ENCODE assay signal across 13 mouse cellular contexts in the genomic region with DNA sequence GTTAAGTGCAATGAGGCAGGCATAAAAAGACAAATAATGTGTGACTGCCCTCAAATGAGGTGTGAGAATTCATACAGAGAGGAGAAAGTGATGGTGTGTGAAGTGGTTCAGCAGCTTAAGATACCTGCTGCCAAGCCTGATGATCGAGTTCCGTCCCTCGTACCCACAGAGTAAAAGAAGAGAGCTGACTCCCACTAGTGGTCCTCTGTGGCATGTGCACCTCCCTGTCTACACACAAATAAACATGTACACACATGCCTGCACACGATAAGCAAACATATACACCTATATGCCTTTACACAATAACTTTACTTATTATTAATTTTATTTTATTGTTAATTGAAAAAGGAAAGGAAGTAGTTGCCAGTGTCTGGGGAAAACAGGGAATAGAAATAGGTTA. TPM values are rescaled to one million over a fixed set of nuclear protein-coding genes. Genes with fewer than 3 reads are reported as not detected.
DNase-seq lines count a peak whose midpoint lies in the region; TF ChIP-seq lines count a peak whose summit lies in the region.
"Had no signal": no experiment of that assay in that cellular context is flagged by ENCODE, and none has a peak within 500 bp of the region (broad histone marks: within the 10 kb centered on the region; RNA-seq: fewer than 3 reads in every experiment).

No protein-coding gene starts in this region.

- no peak overlapping the region for H3K4me3 ChIP-seq in left cerebral cortex, adult 2 months
- H3K4me3 ChIP-seq: forebrain, embryonic 15.5 days; heart, embryonic 13.5 days; hindbrain, embryonic 10.5 days; liver, embryonic 15.5 days had no signal

- no peak overlapping the region for H3K27ac ChIP-seq in left cerebral cortex, adult 2 months
- H3K27ac ChIP-seq: forebrain, embryonic 15.5 days; heart, embryonic 13.5 days; hindbrain, embryonic 10.5 days; liver, embryonic 15.5 days had no signal

- peak; percentile 13 for TF ChIP-seq CTCF in left cerebral cortex, adult 2 months (IDR thresholded peaks at IDR 0.05)

- no peak for DNase-seq in left cerebral cortex, adult 2 months (ENCODE audit: extremely low spot score in 1 of 2, low spot score in 2 of 2)
- DNase-seq in left cerebral cortex, postnatal 10 days (ENCODE audit: extremely low spot score in 1 of 2, low spot score in 2 of 2), result no peak
- peak; percentile 19 for DNase-seq in 416B (ENCODE audit: low read depth)
- peak; percentile 13 to 19 for DNase-seq in B cell, adult 2 months
- peak; percentile 14 for DNase-seq in ZHBTc4 (ENCODE audit: low read depth, low spot score)
- no peak for DNase-seq in spleen, adult 18-20 months
- no peak for DNase-seq in spleen, postnatal 14 days (ENCODE audit: low spot score in 2 of 2)
- DNase-seq: cerebellum, adult 18-20 months; thymus, postnatal 25 days had no signal

- intact Hi-C loops in left cerebral cortex, adult 2 months (cut with DNase I), result no loop called here
- intact Hi-C loops in left cerebral cortex, postnatal 10 days (cut with DNase I), result no loop called here

RNA-seq across cellular contexts. Expression of a gene that starts 20.0 kb away (rescaled TPM):
- total RNA-seq in left cerebral cortex, adult 2 months (2021), result 10 to 100 TPM; 29.7 to 30.5 TPM
- total RNA-seq in left cerebral cortex, postnatal 10 days (2021), result 10 to 100 TPM; 35.9 to 37.9 TPM

RNA-seq across cellular contexts. Expression of a gene that starts 39.5 kb away (rescaled TPM):
- 100 to 1,000 TPM; 721 to 748 TPM for total RNA-seq in left cerebral cortex, adult 2 months (2021)
- 100 to 1,000 TPM; 537 to 566 TPM for total RNA-seq in left cerebral cortex, postnatal 10 days (2021)

Comparison
In these comparisons a context has a peak if more than half of its experiments do, and no peak if none do; other contexts are left out.
1. DNase-seq: peak in 416B (single experiment), B cell, adult 2 months (2 of 2) and ZHBTc4 (single experiment); none in left cerebral cortex, adult 2 months (0 of 2), left cerebral cortex, postnatal 10 days (0 of 2), spleen, adult 18-20 months (0 of 2) and spleen, postnatal 14 days (0 of 2).